Mouse (Mus musculus) heart, embryonic 10.5 days (tissue): ENCODE data around the gene Arfgap3. TPM values are rescaled to one million over a fixed set of nuclear protein-coding genes. Genes with fewer than 3 reads are reported as not detected.
A peak's percentile ranks its signal among the peaks of the same experiment; 100 is the strongest.
"Not testable (repeated sequence)": the region's sequence is repeated elsewhere in the genome, so short reads cannot be mapped to it uniquely, and the experiment has no call there.

Source experiments
- DNase-seq: peaks from one replicate; pipeline ENCODE4 v3.0.0-alpha.2; 2017; ENCODE audit warnings: low spot score
- H3K27ac ChIP-seq: fragments of 300-500 bp; sonication (generic); 2 replicates; pipeline ENCODE4 v1.5.1; 2016; ENCODE audit warnings: mild to moderate bottlenecking
- H3K27me3 ChIP-seq: fragments of 300-500 bp; sonication (generic); 2 replicates; pipeline ENCODE4 v1.6.1; 2016; ENCODE audit warnings: mild to moderate bottlenecking; ENCODE audit not compliant: poor library complexity, insufficient read depth, severe bottlenecking
- H3K36me3 ChIP-seq: fragments of 300-500 bp; sonication (generic); 2 replicates; pipeline ENCODE4 v1.6.1; 2016; ENCODE audit warnings: mild to moderate bottlenecking, moderate library complexity
- H3K4me1 ChIP-seq: fragments of 300-500 bp; sonication (generic); 2 replicates; pipeline ENCODE4 v1.6.1; 2016; ENCODE audit warnings: mild to moderate bottlenecking
- H3K4me3 ChIP-seq: fragments of 300-500 bp; sonication (generic); 2 replicates; pipeline ENCODE4 v1.5.1; 2016; ENCODE audit warnings: mild to moderate bottlenecking, moderate library complexity
- H3K9me3 ChIP-seq: fragments of 300-500 bp; sonication (generic); 2 replicates; pipeline ENCODE4 v1.6.1; 2016; ENCODE audit warnings: mild to moderate bottlenecking, moderate library complexity
- WGBS: fragments of 180-500 bp; shearing (Covaris S2); methylation state at CpG from one replicate; pipeline ENCODE4 v1.1.7; 2016; 5-methylcytosine and 5-hydroxymethylcytosine counted together
- polyA plus RNA-seq: library from polyadenylated mRNA; unstranded; fragments of >200 nt; fragmentation: Nextera tagmentation; extraction: Ambion mirVana; gene quantifications from 2 replicates; pipeline ENCODE4 v1.2.1, GENCODE M21; 2016

The Arfgap3 gene
- polyA plus RNA-seq: 25.8 and 27.5 TPM in 2 replicates

GRCm38 (mm10) chr15:83349954-83350711 lies at the start of gene Arfgap3:
TSS of gene Arfgap3 (minus strand) at chr15:83350247.
- peak within 1 kb of the TSS; percentile 92 for H3K4me3 ChIP-seq
- H3K36me3 ChIP-seq: 0 out of 2 replicates have a peak, but pooled peaks cover 3% of the 10 kb centered on the region
- no peaks in the 10 kb centered on the region for H3K9me3 ChIP-seq
- WGBS: under 1% methylated on average over 59 of the region's 60 CpGs
- H3K4me1 ChIP-seq: peaks cover 23% of the 10 kb centered on the region
- peak within 1 kb of the TSS; percentile 91 for H3K27ac ChIP-seq
- no peaks in the 10 kb centered on the region for H3K27me3 ChIP-seq
- DNase-seq: peak; percentile 97

DNA sequence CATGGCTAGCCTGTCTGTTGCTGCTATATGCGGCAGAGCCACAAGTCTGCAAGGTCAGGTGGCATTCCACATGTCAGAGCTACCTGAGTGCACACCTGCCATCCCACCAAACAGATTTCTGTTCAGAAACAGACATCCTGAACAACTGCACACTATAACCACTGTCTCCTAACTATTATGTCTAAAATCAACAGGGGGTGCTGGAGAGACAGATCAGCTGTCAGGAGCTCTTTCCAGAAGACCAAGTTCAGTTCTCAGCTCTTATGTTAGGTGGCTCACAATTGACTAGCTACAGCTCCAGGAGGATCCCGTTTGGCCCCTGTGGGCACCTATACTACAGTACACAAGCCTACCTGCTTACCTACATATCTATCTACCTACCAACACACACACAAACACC lies 42.7 kb upstream of the Arfgap3 start:
- 84% methylated on average over 2 of the region's 2 CpGs for WGBS
- H3K4me3 ChIP-seq: no peak overlapping the region
- no peak for DNase-seq
- H3K4me1 ChIP-seq: peaks cover 22% of the 10 kb centered on the region
- H3K9me3 ChIP-seq: no peaks in the 10 kb centered on the region
- H3K36me3 ChIP-seq: peaks cover 40% of the 10 kb centered on the region
- H3K27me3 ChIP-seq: no peaks in the 10 kb centered on the region
- no peak overlapping the region for H3K27ac ChIP-seq

- no peaks in the 10 kb centered on the region for H3K4me1 ChIP-seq
- 79% methylated on average over 2 of the region's 2 CpGs for WGBS
- H3K27ac ChIP-seq: no peak overlapping the region
- no peak for DNase-seq
- peaks cover 80% of the 10 kb centered on the region for H3K36me3 ChIP-seq
- no peaks in the 10 kb centered on the region for H3K9me3 ChIP-seq
- H3K4me3 ChIP-seq: no peak overlapping the region
- H3K27me3 ChIP-seq: no peaks in the 10 kb centered on the region
Observed at GRCm38 (mm10) chr15:83387911-83388310, 37.9 kb upstream of the Arfgap3 start.

GRCm38 (mm10) chr15:83383633-83384032 lies 33.6 kb upstream of the Arfgap3 start:
- Histone ChIP-seq H3K4me3 (no peak overlapping the region), H3K27ac (peak overlapping the region; percentile 11; the same call in 1 of the 2 replicates), H3K36me3 (peaks cover 94% of the 10 kb centered on the region), H3K9me3 (no peaks in the 10 kb centered on the region), H3K27me3 (no peaks in the 10 kb centered on the region), H3K4me1 (no peaks in the 10 kb centered on the region)
- DNase-seq: no peak
- WGBS: 81% methylated on average over 2 of the region's 2 CpGs

DNA sequence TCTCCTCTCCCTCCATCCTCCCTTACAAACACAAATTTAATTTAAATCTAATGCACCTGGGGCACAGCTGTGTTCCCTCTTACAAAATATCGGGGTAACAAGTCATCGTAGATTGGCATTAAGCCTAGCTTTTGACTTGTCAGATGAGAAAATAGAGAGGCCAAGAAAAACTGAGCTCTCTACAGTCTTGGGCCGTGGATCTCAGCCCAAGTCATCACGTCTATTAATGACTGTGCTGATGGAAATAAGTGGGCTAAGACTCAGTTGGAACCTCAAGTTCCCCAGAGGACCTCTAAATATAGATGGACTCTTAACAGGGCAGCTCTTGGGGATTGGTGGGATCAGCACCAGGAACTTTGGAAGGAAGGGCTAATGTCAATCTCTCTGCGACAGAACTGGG lies 33.1 kb upstream of the Arfgap3 start:
- 82% methylated on average over 5 of the region's 5 CpGs for whole genome bisulfite sequencing
- H3K27ac ChIP-seq: no peak overlapping the region
- no peak for DNase-seq
- no peaks in the 10 kb centered on the region for H3K9me3 ChIP-seq
- H3K4me3 ChIP-seq: no peak overlapping the region
- no peaks in the 10 kb centered on the region for H3K4me1 ChIP-seq
- peaks cover 94% of the 10 kb centered on the region for H3K36me3 ChIP-seq
- no peaks in the 10 kb centered on the region for H3K27me3 ChIP-seq

- no peaks in the 10 kb centered on the region for H3K27me3 ChIP-seq
- no peak overlapping the region for H3K4me3 ChIP-seq
- 94% methylated on average over 4 of the region's 4 CpGs for WGBS
- H3K27ac ChIP-seq: no peak overlapping the region
- DNase-seq: no peak
- no peaks in the 10 kb centered on the region for H3K9me3 ChIP-seq
- H3K36me3 ChIP-seq: peaks cover 94% of the 10 kb centered on the region
- 0 out of 2 replicates have a peak, but pooled peaks cover 6% of the 10 kb centered on the region for H3K4me1 ChIP-seq
Observed at GRCm38 (mm10) chr15:83382467-83382866, 32.4 kb upstream of the Arfgap3 start.

GRCm38 (mm10) chr15:83377153-83377552 lies 27.1 kb upstream of the Arfgap3 start:
- Histone ChIP-seq H3K27ac (no peak overlapping the region), H3K27me3 (no peaks in the 10 kb centered on the region), H3K4me3 (no peak overlapping the region), H3K36me3 (peaks cover 64% of the 10 kb centered on the region), H3K9me3 (no peaks in the 10 kb centered on the region), H3K4me1 (peaks cover 24% of the 10 kb centered on the region)
- DNase-seq: no peak
- WGBS: 64% methylated on average over 4 of the region's 4 CpGs

DNA sequence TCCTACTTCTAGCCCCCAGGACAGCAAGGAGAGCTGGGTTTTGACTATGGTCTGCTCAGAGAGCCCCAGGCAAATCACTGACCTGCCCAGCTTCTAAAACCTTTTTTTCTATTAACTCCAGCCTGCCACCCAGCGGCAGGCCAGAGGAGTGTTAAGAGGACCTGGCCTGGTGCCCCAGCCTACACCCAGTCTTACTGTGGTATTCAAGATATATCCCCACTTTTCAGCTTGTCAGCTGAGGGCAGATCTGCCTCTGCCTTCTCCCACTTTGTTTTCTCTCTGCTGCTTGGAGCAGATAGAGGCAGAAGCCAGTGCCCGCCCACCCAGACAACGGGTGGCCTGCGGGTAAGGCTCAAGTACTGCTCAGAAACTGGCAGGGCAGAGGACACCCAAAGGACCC lies 25.1 kb upstream of the Arfgap3 start:
- no peak for DNase-seq
- peaks cover 45% of the 10 kb centered on the region for H3K36me3 ChIP-seq
- no peak overlapping the region for H3K27ac ChIP-seq
- H3K9me3 ChIP-seq: no peaks in the 10 kb centered on the region
- peaks cover 24% of the 10 kb centered on the region for H3K4me1 ChIP-seq
- no peaks in the 10 kb centered on the region for H3K27me3 ChIP-seq
- no peak overlapping the region for H3K4me3 ChIP-seq
- WGBS: 52% methylated on average over 4 of the region's 4 CpGs

DNA sequence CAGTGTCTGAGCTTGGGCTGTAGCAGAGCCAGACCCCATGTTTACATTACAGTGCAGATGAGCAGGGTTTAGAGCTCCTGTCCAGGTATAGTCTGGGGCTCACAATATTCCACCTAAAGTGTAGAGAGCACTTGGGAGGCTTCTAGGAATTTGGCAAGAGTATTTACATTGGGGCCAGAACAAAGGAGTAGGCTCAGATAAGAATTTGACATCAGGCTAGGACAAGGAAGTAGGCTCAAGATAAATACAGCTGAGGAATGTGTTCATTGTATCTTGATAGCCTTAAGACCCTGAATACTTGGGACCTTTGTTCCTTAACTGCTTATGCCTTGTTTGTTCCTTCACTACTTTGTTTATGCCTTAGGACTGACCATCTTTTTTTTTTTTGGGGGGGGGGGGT lies 24.0 kb upstream of the Arfgap3 start:
- Histone ChIP-seq H3K27me3 (no peaks in the 10 kb centered on the region), H3K4me3 (no peak overlapping the region), H3K4me1 (peaks cover 24% of the 10 kb centered on the region), H3K27ac (no peak overlapping the region), H3K36me3 (peaks cover 39% of the 10 kb centered on the region), H3K9me3 (no peaks in the 10 kb centered on the region)
- no peak for DNase-seq

- not testable (repeated sequence) for DNase-seq, H3K27me3 ChIP-seq, H3K4me1 ChIP-seq, H3K9me3 ChIP-seq, H3K27ac ChIP-seq, H3K36me3 ChIP-seq, H3K4me3 ChIP-seq
- 81% methylated on average over 4 of the region's 4 CpGs for WGBS
Observed at GRCm38 (mm10) chr15:83368702-83369101, 18.7 kb upstream of the Arfgap3 start.

DNA sequence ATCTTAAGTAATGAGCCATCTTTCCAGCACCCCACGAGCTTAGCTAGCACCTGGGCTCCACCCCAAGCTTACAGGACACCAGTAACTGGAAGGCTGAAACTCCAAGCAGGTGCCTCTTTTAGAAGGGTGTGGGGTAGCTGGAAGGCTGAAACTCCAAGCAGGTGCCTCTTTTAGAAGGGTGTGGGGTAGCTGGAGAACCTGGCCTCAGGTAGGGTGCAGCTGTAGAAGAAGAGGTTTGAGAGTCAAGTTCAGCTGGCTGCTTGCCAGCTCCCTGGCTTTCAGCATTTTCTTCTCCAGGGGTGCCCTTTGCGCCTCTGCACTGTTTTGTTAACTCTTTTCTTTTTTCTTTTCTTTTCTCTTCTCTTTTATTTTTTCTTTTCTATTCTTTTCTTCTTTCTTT lies 18.2 kb upstream of the Arfgap3 start:
- H3K4me3 ChIP-seq: no peak overlapping the region
- no peak overlapping the region for H3K27ac ChIP-seq
- DNase-seq: no peak
- no peaks in the 10 kb centered on the region for H3K9me3 ChIP-seq
- H3K36me3 ChIP-seq: peaks cover 4% of the 10 kb centered on the region; the same call in 1 of the 2 replicates
- H3K27me3 ChIP-seq: peaks cover 8% of the 10 kb centered on the region
- H3K4me1 ChIP-seq: peaks cover 9% of the 10 kb centered on the region
- 88% methylated on average over 2 of the region's 2 CpGs for WGBS

DNA sequence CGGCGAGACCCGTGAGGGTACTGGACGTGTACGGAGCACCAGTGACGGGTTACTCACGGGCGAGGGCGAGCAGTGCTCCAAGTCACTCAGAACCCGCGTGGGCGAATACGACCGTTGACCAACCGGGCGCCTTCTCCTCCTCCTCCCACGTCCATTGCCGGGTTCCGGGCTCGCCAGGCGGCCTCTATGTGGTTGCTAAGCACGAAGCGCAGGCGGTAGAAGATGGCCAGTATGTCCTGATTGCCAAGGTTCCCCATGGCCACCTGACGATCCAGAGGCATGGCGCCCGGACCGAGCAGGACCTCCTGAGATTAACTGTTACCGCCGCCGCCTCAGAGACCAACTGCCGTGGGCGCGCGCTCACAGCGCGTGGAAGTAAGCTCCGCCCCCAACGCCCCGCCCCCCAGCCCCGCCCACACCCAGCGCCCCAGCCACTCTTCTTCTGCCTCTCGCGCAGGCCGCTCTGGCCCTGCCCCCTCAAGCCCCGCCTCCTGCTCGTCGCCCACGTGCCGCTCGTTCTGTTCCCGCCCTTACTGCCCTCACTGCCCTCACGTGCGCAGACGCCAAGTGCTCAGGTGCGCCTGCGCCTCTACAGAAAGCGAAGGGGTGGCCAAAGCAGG lies 17.0 kb upstream of the Arfgap3 start:
- H3K4me1 ChIP-seq: peaks cover 9% of the 10 kb centered on the region
- peaks cover 8% of the 10 kb centered on the region for H3K27me3 ChIP-seq
- 16% methylated on average over 58 of the region's 58 CpGs for WGBS
- DNase-seq: peak; percentile 94
- peak overlapping the region; percentile 60 for H3K4me3 ChIP-seq
- H3K27ac ChIP-seq: peak overlapping the region; percentile 43
- H3K9me3 ChIP-seq: no peaks in the 10 kb centered on the region
- H3K36me3 ChIP-seq: no peaks in the 10 kb centered on the region

- H3K36me3 ChIP-seq: no peaks in the 10 kb centered on the region
- H3K27me3 ChIP-seq: peaks cover 8% of the 10 kb centered on the region
- no peak overlapping the region for H3K27ac ChIP-seq
- H3K9me3 ChIP-seq: no peaks in the 10 kb centered on the region
- no peak overlapping the region for H3K4me3 ChIP-seq
- DNase-seq: no peak
- peaks cover 9% of the 10 kb centered on the region for H3K4me1 ChIP-seq
Observed at GRCm38 (mm10) chr15:83365697-83366096, 15.7 kb upstream of the Arfgap3 start.
